Mouse (Mus musculus) liver, embryonic 16.5 days (tissue): ENCODE results near the gene Rbpj. TPM values are rescaled to one million over a fixed set of nuclear protein-coding genes. Genes with fewer than 3 reads are reported as not detected.

Experiments used
- ATAC-seq: fragments of 200-750 bp; cut with Nextera tagmentation; 2 replicates; pipeline ENCODE4 v1.8.0; 2017; ENCODE audit warnings: low read depth, mild to moderate bottlenecking, moderate number of reproducible peaks, moderate library complexity
- H3K27ac ChIP-seq: fragments of 300-500 bp; sonication (generic); 2 replicates; pipeline ENCODE4 v1.5.1; 2014; ENCODE audit warnings: mild to moderate bottlenecking, low read length
- H3K27me3 ChIP-seq: fragments of 300-500 bp; sonication (generic); 2 replicates; pipeline ENCODE4 v1.6.1; 2014; ENCODE audit warnings: low read depth, low read length, mixed read lengths; ENCODE audit not compliant: control insufficient read depth, insufficient read depth
- H3K36me3 ChIP-seq: fragments of 300-500 bp; sonication (generic); 2 replicates; pipeline ENCODE4 v1.6.1; 2014; ENCODE audit warnings: mild to moderate bottlenecking; ENCODE audit not compliant: control insufficient read depth, insufficient read depth
- H3K4me1 ChIP-seq: fragments of 300-500 bp; sonication (generic); 2 replicates; pipeline ENCODE4 v1.6.1; 2014; ENCODE audit warnings: low read depth, low read length, mixed read lengths; ENCODE audit not compliant: control insufficient read depth
- H3K4me2 ChIP-seq: fragments of 300-500 bp; sonication (generic); 2 replicates; pipeline ENCODE4 v1.6.1; 2014; ENCODE audit warnings: low read depth, low read length, mixed read lengths
- H3K4me3 ChIP-seq: fragments of 300-500 bp; sonication (generic); 2 replicates; pipeline ENCODE4 v1.5.1; 2014; ENCODE audit warnings: low read depth, mild to moderate bottlenecking, low read length
- H3K9ac ChIP-seq: fragments of 300-500 bp; sonication (generic); 2 replicates; pipeline ENCODE4 v1.6.1; 2014; ENCODE audit warnings: low read depth, low read length
- H3K9me3 ChIP-seq: fragments of 300-500 bp; sonication (generic); replicated peaks from 2 replicates; pipeline ENCODE4 v1.6.1; 2016; ENCODE audit warnings: low read length; ENCODE audit not compliant: control insufficient read depth
- WGBS: fragments of 180-500 bp; shearing (Covaris S2); extraction: QIAGEN DNeasy Blood & Tissue Kit; methylation state at CpG from one replicate; pipeline ENCODE4 v1.1.7; 2014; ENCODE audit not compliant: insufficient replicate concordance; 5-methylcytosine and 5-hydroxymethylcytosine counted together
- polyA plus RNA-seq: library from polyadenylated mRNA; unstranded; fragments of >200 nt; fragmentation: Nextera tagmentation; extraction: Ambion mirVana; gene quantifications from 2 replicates; pipeline ENCODE4 v1.2.1, GENCODE M21; 2015

The Rbpj gene
- polyA plus RNA-seq, 1 experiment from 2014 or later: 6.9 TPM

GRCm38 (mm10) chr5:53686379-53686778 is 220.4 kb downstream of the Rbpj start:
- Histone ChIP-seq H3K4me3 (no peak overlapping the region), H3K9me3 (no peaks in the 10 kb centered on the region), H3K9ac (no peak overlapping the region), H3K4me1 (no peaks in the 10 kb centered on the region), H3K27ac (no peak overlapping the region), H3K36me3 (no peaks in the 10 kb centered on the region), H3K27me3 (no peaks in the 10 kb centered on the region), H3K4me2 (no peak overlapping the region)
- no peak for ATAC-seq
- WGBS: 61% methylated on average over 2 of the region's 2 CpGs

GRCm38 (mm10) chr5:53688326-53688725 is 222.4 kb downstream of the Rbpj start:
- Histone ChIP-seq H3K9me3 (no peaks in the 10 kb centered on the region), H3K27ac (no peak overlapping the region), H3K4me1 (no peaks in the 10 kb centered on the region), H3K4me3 (no peak overlapping the region), H3K4me2 (no peak overlapping the region), H3K27me3 (no peaks in the 10 kb centered on the region), H3K9ac (no peak overlapping the region), H3K36me3 (no peaks in the 10 kb centered on the region)
- WGBS: 77% methylated on average over 7 of the region's 7 CpGs
- ATAC-seq: no peak

DNA sequence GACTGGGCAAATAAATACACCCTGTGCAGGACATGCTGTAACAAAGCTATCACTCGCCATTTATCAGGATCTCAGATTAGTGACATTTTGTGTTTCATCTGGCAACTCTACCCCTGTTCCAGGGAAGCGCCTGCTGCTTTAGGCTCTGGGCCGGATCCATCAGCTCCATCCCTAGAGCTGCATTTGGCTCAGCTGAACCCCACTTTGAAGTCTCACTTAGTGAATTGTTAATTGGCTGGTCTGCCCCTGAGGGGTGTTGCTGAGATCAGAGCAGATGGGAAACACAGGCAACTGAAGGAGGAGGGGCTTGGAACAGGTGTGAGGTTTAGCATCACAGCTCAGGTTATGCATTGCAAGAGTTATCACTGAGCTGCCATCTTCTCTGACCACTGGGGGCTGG is 225.6 kb downstream of the Rbpj start:
- Histone ChIP-seq H3K4me2 (no peak overlapping the region), H3K9ac (no peak overlapping the region), H3K9me3 (no peaks in the 10 kb centered on the region), H3K27ac (no peak overlapping the region), H3K27me3 (no peaks in the 10 kb centered on the region), H3K4me3 (no peak overlapping the region), H3K4me1 (no peaks in the 10 kb centered on the region), H3K36me3 (no peaks in the 10 kb centered on the region)
- 48% methylated on average over 3 of the region's 3 CpGs for WGBS
- no peak for ATAC-seq

DNA sequence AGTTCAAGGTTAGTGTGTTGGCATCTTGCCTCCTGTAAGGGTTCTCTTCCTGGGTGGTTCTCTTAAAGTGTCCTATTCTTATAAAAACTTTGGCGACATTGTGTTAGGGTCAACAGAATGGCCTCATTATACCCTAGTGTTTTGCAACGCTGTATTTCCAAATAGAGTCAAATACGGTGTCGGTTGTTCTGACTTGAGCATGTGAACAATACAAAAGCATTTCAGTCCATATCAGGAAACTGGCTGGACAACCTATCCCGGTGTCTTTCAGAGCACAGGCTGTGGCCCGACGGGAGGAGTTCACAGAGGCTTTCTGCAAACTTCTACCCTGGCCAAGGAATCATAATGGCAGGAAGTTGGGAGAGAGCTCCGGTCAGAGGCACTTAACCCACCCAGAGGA is 226.1 kb downstream of the Rbpj start:
- no peak overlapping the region for H3K27ac ChIP-seq
- H3K9ac ChIP-seq: no peak overlapping the region
- no peak overlapping the region for H3K4me3 ChIP-seq
- H3K4me1 ChIP-seq: no peaks in the 10 kb centered on the region
- no peaks in the 10 kb centered on the region for H3K36me3 ChIP-seq
- ATAC-seq: no peak
- H3K27me3 ChIP-seq: no peaks in the 10 kb centered on the region
- H3K4me2 ChIP-seq: no peak overlapping the region
- no peaks in the 10 kb centered on the region for H3K9me3 ChIP-seq
- WGBS: 43% methylated on average over 8 of the region's 8 CpGs

GRCm38 (mm10) chr5:53692662-53693061 is 226.7 kb downstream of the Rbpj start:
- Histone ChIP-seq H3K4me1 (no peaks in the 10 kb centered on the region), H3K9me3 (no peaks in the 10 kb centered on the region), H3K4me2 (no peak overlapping the region), H3K4me3 (no peak overlapping the region), H3K9ac (no peak overlapping the region), H3K27ac (no peak overlapping the region), H3K36me3 (no peaks in the 10 kb centered on the region), H3K27me3 (no peaks in the 10 kb centered on the region)
- ATAC-seq: no peak
- WGBS: 76% methylated on average over 1 of the region's 1 CpGs

DNA sequence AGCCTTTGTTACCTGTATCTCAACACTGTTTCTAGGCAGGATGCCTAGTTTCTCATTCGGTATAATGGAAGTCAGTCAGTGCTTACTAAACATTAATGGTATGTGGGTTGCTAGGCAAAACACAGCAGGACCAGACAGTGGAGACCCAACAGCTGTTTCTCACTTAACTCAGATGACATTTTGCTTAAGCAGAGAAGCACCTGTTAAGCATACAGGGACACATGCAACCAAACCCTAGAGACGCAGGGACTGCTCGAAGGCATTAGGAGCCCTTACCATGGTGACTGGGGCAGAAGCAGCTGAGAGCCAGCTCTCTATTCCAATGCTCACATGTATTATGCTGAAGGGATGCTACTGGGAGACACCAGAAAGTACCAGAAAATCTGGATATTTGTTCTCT is 230.7 kb downstream of the Rbpj start:
- no peaks in the 10 kb centered on the region for H3K36me3 ChIP-seq
- no peak for ATAC-seq
- H3K4me2 ChIP-seq: no peak overlapping the region
- H3K9me3 ChIP-seq: no peaks in the 10 kb centered on the region
- H3K9ac ChIP-seq: no peak overlapping the region
- H3K27me3 ChIP-seq: no peaks in the 10 kb centered on the region
- H3K4me3 ChIP-seq: no peak overlapping the region
- WGBS: 71% methylated on average over 3 of the region's 3 CpGs
- no peak overlapping the region for H3K27ac ChIP-seq
- H3K4me1 ChIP-seq: no peaks in the 10 kb centered on the region

- Histone ChIP-seq H3K4me1 (no peaks in the 10 kb centered on the region), H3K4me2 (no peak overlapping the region), H3K9me3 (no peaks in the 10 kb centered on the region), H3K27ac (no peak overlapping the region), H3K4me3 (no peak overlapping the region), H3K36me3 (no peaks in the 10 kb centered on the region), H3K27me3 (no peaks in the 10 kb centered on the region), H3K9ac (no peak overlapping the region)
- ATAC-seq: no peak
- 63% methylated on average over 9 of the region's 9 CpGs for WGBS
Measured at GRCm38 (mm10) chr5:53697794-53698193, 231.8 kb downstream of the Rbpj start.

DNA sequence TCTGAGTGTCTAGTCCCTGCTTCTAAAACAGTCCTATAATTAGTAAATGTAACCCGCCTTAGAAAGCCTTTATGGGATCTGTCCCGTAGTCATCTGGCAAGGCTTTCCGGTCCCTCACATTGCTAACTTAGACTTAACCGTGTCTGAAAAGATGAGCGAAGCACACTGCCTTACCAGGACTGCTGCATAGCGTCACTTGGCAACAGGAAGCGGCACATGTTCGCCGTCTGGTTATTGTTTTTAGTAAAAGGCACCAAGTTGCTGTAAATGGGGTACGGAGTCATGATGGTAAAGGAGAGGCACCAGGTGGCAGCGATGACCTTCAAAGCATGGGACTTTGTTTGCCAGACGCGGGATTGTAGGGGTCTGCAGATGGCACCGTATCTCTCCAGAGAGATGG is 236.7 kb downstream of the Rbpj start:
- no peak for ATAC-seq
- WGBS: 80% methylated on average over 14 of the region's 14 CpGs

More for the DNA sequence above, 236.7 kb downstream of the Rbpj start:
- no peak overlapping the region for H3K9ac ChIP-seq
- H3K27me3 ChIP-seq: no peaks in the 10 kb centered on the region
- no peak overlapping the region for H3K27ac ChIP-seq
- no peak overlapping the region for H3K4me3 ChIP-seq
- H3K36me3 ChIP-seq: no peaks in the 10 kb centered on the region
- no peaks in the 10 kb centered on the region for H3K9me3 ChIP-seq
- no peak overlapping the region for H3K4me2 ChIP-seq
- no peaks in the 10 kb centered on the region for H3K4me1 ChIP-seq
